Mouse (Mus musculus): Measurements from ENCODE around the gene Gm14403. TPM values are rescaled to one million over a fixed set of nuclear protein-coding genes. Genes with fewer than 3 reads are reported as not detected.
"Not testable (repeated sequence)": the region's sequence is repeated elsewhere in the genome, so short reads cannot be mapped to it uniquely, and the experiment has no call there.

The Gm14403 gene
- polyA plus RNA-seq, 1 experiment from 2014 or later = 3.5 TPM

DNA sequence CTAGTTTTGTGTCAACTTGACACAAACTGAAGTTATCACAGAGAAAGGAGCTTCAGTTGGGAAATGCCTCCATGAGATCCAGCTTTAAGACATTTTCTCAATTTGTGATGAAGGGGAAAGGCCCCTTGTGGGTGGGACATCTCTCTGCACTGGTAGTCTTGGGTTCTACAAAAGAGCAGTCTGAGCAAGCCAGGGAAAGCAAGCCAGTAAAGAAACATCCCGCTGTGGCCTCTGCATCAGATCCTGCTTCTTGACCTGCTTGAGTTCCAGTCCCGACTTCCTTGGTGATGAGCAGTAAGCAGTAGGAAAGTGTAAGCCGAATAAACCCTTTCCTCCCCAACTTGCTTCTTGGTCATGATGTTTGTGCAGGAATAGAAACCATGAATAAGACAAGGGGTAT lies 14.0 kb downstream of the Gm14403 start:
- not testable (repeated sequence) for H3K4me1 ChIP-seq (ENCODE audit: control insufficient read depth, insufficient read depth, low read depth, low read length); H3K4me2 ChIP-seq (ENCODE audit: low read length); H3K4me3 ChIP-seq (ENCODE audit: low read length); H3K27ac ChIP-seq (ENCODE audit: low read depth, low read length); H3K27me3 ChIP-seq (replicated peaks; ENCODE audit: control insufficient read depth, insufficient read depth, low read length); H3K36me3 ChIP-seq (ENCODE audit: control insufficient read depth, insufficient read depth, low read length); H3K9me3 ChIP-seq (ENCODE audit: control insufficient read depth, low read length); H3K9ac ChIP-seq (ENCODE audit: low read depth, low read length); ATAC-seq
- WGBS = 89% methylated on average over 3 of the region's 3 CpGs

DNA sequence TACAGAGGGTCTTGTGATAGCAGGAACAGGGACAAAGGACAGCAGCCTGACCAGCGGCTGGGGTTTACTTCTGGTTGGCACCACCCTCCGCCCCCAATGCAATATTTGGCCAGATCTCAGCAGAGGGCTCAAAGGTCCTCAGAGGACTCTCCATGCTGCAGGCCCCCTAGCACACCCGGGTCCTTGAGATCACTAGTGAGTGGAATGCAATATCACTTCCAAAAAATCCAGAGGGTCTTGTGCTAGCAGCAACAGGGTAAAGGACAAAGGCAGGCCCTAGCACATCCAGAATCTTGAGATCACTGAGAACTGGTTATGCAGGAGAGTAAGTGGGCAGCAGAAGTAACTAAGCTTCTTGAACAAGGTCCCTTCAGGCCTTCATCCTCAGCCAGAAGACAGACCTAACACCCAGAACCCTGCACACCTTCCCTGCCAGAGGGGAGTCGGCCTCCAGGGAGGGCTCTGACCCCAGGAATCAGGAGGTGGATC lies 16.0 kb downstream of the Gm14403 start:
- 86% methylated on average over 4 of the region's 4 CpGs for WGBS

DNA sequence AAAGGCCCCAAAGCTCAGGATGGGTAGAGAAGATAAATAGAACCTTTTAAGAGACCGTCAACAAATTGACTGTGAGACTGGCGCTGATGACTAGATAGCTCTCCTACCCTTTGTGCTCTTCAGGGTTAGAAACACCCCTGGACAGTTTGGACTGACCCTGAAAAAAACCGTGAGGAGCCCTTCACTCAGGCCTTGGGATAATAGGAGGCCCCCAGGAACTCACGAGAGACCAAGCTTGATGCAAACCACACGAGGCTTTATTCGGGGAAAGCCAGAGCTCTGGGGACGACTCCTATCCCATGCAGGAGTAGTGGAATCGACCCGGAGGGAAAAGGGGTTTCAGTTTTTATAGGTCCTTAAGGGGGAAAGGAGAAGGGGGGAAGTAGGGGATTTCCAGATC lies 19.7 kb downstream of the Gm14403 start:
- H3K27me3 ChIP-seq (replicated peaks; ENCODE audit: control insufficient read depth, insufficient read depth, low read length); H3K9ac ChIP-seq (ENCODE audit: low read depth, low read length); H3K4me2 ChIP-seq (ENCODE audit: low read length); H3K9me3 ChIP-seq (ENCODE audit: control insufficient read depth, low read length); H3K27ac ChIP-seq (ENCODE audit: low read depth, low read length); H3K4me1 ChIP-seq (ENCODE audit: control insufficient read depth, insufficient read depth, low read depth, low read length); H3K4me3 ChIP-seq (ENCODE audit: low read length); ATAC-seq; H3K36me3 ChIP-seq (ENCODE audit: control insufficient read depth, insufficient read depth, low read length): not testable (repeated sequence)
- 86% methylated on average over 9 of the region's 9 CpGs for WGBS

More for the DNA sequence above, 16.0 kb downstream of the Gm14403 start:
- H3K36me3 ChIP-seq (ENCODE audit: control insufficient read depth, insufficient read depth, low read length); H3K27me3 ChIP-seq (replicated peaks; ENCODE audit: control insufficient read depth, insufficient read depth, low read length); H3K9me3 ChIP-seq (ENCODE audit: control insufficient read depth, low read length); H3K9ac ChIP-seq (ENCODE audit: low read depth, low read length); H3K4me3 ChIP-seq (ENCODE audit: low read length); H3K4me2 ChIP-seq (ENCODE audit: low read length); H3K4me1 ChIP-seq (ENCODE audit: control insufficient read depth, insufficient read depth, low read depth, low read length); H3K27ac ChIP-seq (ENCODE audit: low read depth, low read length); ATAC-seq: not testable (repeated sequence)

DNA sequence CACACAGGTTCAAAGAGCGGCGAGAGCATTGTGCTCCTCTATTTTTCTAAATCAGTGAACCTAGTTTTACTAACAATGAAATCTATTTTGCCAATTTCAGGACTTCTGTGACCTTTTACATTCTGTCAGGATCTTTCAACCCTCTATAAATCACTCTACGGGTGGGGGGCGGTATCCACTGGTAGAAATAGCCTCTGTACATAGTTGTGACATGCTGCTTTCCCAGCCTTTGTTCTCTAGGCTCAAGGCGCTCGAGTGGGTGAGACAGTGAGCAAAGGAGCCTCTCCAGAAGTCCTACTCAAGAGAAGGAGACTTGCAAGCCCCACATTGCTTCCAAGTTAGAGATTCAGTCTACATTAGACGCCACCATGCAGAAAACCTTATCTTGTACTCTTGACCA lies 20.3 kb downstream of the Gm14403 start:
- H3K36me3 ChIP-seq (ENCODE audit: control insufficient read depth, insufficient read depth, low read length); H3K9me3 ChIP-seq (ENCODE audit: control insufficient read depth, low read length); H3K4me3 ChIP-seq (ENCODE audit: low read length); H3K27ac ChIP-seq (ENCODE audit: low read depth, low read length); H3K4me1 ChIP-seq (ENCODE audit: control insufficient read depth, insufficient read depth, low read depth, low read length); H3K9ac ChIP-seq (ENCODE audit: low read depth, low read length); ATAC-seq; H3K27me3 ChIP-seq (replicated peaks; ENCODE audit: control insufficient read depth, insufficient read depth, low read length); H3K4me2 ChIP-seq (ENCODE audit: low read length): not testable (repeated sequence)
- WGBS = 88% methylated on average over 7 of the region's 7 CpGs

DNA sequence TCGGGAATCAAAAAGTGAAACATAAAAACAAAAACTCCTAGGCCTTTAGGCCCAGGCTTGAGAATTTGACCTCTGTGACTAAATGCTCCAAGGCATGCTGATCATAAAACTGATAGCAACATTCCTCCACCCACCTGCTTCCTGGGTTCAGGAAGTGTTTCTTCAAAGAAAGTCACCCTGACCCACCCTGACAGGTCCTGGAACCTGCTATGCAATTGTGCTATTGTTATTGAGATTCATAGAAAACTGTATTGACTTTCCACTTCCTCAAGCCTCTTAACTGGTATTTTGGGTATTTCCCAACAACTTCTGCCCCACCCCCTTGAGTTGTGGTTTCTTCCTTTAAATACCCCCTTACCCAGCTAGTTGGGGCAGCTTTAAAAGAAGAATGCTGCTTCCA lies 20.9 kb downstream of the Gm14403 start:
- not testable (repeated sequence) for H3K27me3 ChIP-seq (replicated peaks; ENCODE audit: control insufficient read depth, insufficient read depth, low read length); H3K4me3 ChIP-seq (ENCODE audit: low read length); H3K4me1 ChIP-seq (ENCODE audit: control insufficient read depth, insufficient read depth, low read depth, low read length); H3K9ac ChIP-seq (ENCODE audit: low read depth, low read length); ATAC-seq; H3K4me2 ChIP-seq (ENCODE audit: low read length); H3K36me3 ChIP-seq (ENCODE audit: control insufficient read depth, insufficient read depth, low read length); H3K27ac ChIP-seq (ENCODE audit: low read depth, low read length); H3K9me3 ChIP-seq (ENCODE audit: control insufficient read depth, low read length)
- WGBS = 86% methylated on average over 1 of the region's 1 CpGs

DNA sequence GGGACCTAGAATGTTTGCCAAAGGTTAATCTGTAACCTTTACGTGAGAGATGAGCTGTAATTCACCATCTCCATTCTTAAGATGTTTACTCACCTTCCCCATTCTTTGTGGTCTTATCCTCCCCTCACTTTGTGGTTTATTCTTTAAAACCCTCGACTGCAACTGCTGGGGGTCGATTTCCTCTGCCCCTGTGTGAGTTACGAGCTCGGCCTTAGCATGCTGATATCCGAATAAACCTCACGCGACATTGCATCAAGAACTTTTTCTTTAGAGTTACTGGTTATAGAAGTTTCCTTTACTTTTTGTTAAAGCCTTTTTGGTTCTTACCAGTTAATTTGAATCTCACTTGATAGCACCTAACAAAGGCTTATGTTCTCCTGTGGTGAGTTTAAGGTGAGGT lies 22.0 kb downstream of the Gm14403 start:
- ATAC-seq = no peak
- Histone ChIP-seq H3K9ac (ENCODE audit: low read depth, low read length) (no peak overlapping the region), H3K36me3 (ENCODE audit: control insufficient read depth, insufficient read depth, low read length) (no peaks in the 10 kb centered on the region), H3K4me2 (ENCODE audit: low read length) (no peak overlapping the region), H3K9me3 (ENCODE audit: control insufficient read depth, low read length) (peaks cover 8% of the 10 kb centered on the region), H3K4me1 (ENCODE audit: control insufficient read depth, insufficient read depth, low read depth, low read length) (no peaks in the 10 kb centered on the region), H3K27me3 (replicated peaks; ENCODE audit: control insufficient read depth, insufficient read depth, low read length) (no peaks in the 10 kb centered on the region), H3K27ac (ENCODE audit: low read depth, low read length) (no peak overlapping the region), H3K4me3 (ENCODE audit: low read length) (no peak overlapping the region)
- 84% methylated on average over 8 of the region's 8 CpGs for WGBS

DNA sequence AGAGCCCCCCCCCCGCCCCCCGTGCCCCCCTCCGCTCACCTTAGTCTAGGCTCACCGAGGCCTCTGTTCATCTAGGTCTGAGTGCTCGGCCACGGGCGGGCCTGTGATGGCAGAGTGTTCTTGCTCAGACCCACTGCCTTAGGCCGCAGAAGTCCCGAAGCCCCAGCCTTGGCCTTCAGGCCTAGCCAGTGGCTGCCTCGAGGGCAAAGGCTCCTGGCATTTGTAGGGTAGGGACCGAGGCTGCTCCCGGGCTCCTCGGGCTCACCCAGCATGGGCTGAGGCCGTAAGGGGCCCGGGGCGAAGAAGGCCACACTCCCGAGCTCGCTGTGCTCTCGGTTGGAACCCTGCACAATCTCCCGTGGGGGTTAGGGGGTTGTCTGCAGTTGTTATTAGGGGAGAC lies 25.0 kb downstream of the Gm14403 start:
- Histone ChIP-seq H3K9ac (ENCODE audit: low read depth, low read length) (no peak overlapping the region), H3K27ac (ENCODE audit: low read depth, low read length) (no peak overlapping the region), H3K9me3 (ENCODE audit: control insufficient read depth, low read length) (peaks cover 8% of the 10 kb centered on the region), H3K27me3 (replicated peaks; ENCODE audit: control insufficient read depth, insufficient read depth, low read length) (no peaks in the 10 kb centered on the region), H3K4me1 (ENCODE audit: control insufficient read depth, insufficient read depth, low read depth, low read length) (no peaks in the 10 kb centered on the region), H3K36me3 (ENCODE audit: control insufficient read depth, insufficient read depth, low read length) (no peaks in the 10 kb centered on the region), H3K4me2 (ENCODE audit: low read length) (no peak overlapping the region), H3K4me3 (ENCODE audit: low read length) (no peak overlapping the region)
- 93% methylated on average over 19 of the region's 20 CpGs for WGBS
- ATAC-seq = no peak

DNA sequence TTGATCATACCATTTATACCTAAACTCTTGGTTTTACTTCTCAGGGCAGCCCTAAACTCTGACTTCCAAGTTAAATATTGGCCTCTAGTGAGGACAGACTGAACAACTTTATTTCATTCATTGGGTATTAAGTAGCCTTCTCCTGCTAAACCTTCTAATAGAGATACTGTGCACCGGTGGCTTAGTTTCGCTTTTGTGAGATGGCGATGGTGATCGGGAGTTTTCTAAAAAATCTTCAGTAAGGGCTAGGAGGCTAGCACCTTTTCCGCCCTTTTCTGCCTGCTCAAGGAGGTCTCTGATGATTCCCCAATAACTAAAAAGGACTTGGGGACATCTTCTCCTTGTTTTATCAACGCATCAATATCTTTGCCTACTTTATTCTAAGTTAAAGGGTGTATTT lies 25.7 kb downstream of the Gm14403 start:
- H3K4me1 ChIP-seq (ENCODE audit: control insufficient read depth, insufficient read depth, low read depth, low read length); H3K27ac ChIP-seq (ENCODE audit: low read depth, low read length); H3K9ac ChIP-seq (ENCODE audit: low read depth, low read length); ATAC-seq; H3K27me3 ChIP-seq (replicated peaks; ENCODE audit: control insufficient read depth, insufficient read depth, low read length); H3K4me2 ChIP-seq (ENCODE audit: low read length); H3K36me3 ChIP-seq (ENCODE audit: control insufficient read depth, insufficient read depth, low read length); H3K4me3 ChIP-seq (ENCODE audit: low read length); H3K9me3 ChIP-seq (ENCODE audit: control insufficient read depth, low read length): not testable (repeated sequence)
- 89% methylated on average over 6 of the region's 6 CpGs for WGBS

DNA sequence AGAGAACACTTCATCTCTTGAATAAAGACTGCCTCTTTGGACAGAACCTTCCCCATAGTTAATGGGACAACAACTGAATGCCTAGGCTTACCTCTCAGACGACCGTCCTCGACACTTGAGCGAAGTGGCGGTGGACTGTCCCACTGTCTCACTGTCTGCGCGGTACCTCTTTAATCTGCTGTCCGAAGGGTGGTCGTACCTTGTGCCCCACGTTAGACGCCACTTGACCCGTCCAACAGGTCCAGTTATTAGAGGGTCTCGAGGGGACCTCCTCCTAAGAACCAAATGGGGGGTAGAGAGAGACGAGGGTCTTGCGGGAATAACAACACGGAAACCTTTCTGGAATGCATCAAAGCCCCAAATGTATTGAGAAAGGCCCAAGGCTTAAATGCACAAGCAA lies 26.2 kb downstream of the Gm14403 start:
- H3K27me3 ChIP-seq (replicated peaks; ENCODE audit: control insufficient read depth, insufficient read depth, low read length); H3K36me3 ChIP-seq (ENCODE audit: control insufficient read depth, insufficient read depth, low read length); H3K4me1 ChIP-seq (ENCODE audit: control insufficient read depth, insufficient read depth, low read depth, low read length); H3K4me3 ChIP-seq (ENCODE audit: low read length); H3K4me2 ChIP-seq (ENCODE audit: low read length); H3K27ac ChIP-seq (ENCODE audit: low read depth, low read length); H3K9ac ChIP-seq (ENCODE audit: low read depth, low read length); H3K9me3 ChIP-seq (ENCODE audit: control insufficient read depth, low read length); ATAC-seq: not testable (repeated sequence)
- WGBS = 90% methylated on average over 16 of the region's 16 CpGs

DNA sequence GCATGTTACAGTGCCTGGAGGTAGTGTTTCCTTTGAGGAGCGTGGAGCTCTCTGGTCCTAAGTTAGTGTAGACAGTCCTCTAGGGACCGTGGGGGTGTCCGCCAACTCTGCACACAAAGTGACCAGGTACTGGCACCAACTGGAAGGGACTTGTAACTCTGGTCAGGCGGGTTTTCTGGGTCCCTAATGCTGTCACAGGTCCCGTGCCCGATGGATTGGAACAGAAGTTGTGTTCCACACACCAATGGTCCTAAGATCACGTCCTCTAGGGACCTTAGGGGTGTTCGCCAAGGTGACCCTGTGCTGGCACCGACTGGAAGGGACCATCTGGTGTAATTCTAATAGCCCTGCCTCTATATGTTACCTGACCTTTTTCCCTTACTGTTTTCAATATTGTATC lies 37.9 kb downstream of the Gm14403 start:
- Histone ChIP-seq H3K27ac (ENCODE audit: low read depth, low read length) (no peak overlapping the region), H3K9ac (ENCODE audit: low read depth, low read length) (no peak overlapping the region), H3K36me3 (ENCODE audit: control insufficient read depth, insufficient read depth, low read length) (no peaks in the 10 kb centered on the region), H3K27me3 (replicated peaks; ENCODE audit: control insufficient read depth, insufficient read depth, low read length) (no peaks in the 10 kb centered on the region), H3K4me1 (ENCODE audit: control insufficient read depth, insufficient read depth, low read depth, low read length) (no peaks in the 10 kb centered on the region), H3K9me3 (ENCODE audit: control insufficient read depth, low read length) (no peaks in the 10 kb centered on the region), H3K4me3 (ENCODE audit: low read length) (no peak overlapping the region), H3K4me2 (ENCODE audit: low read length) (no peak overlapping the region)
- WGBS = 82% methylated on average over 9 of the region's 9 CpGs
- ATAC-seq = no peak

Measured in hindbrain, embryonic 16.5 days (tissue).